Mouse (Mus musculus) kidney, adult 2 months (tissue): ENCODE results near the gene Slc24a3. TPM values are rescaled to one million over a fixed set of nuclear protein-coding genes. Genes with fewer than 3 reads are reported as not detected.

Experiments used
- DNase-seq: peaks from one replicate; pipeline ENCODE4 v3.0.0; 2021
- H3K27ac ChIP-seq: fragments of 200-500 bp; 2 replicates; pipeline ENCODE4 v1.5.1; 2012; ENCODE audit warnings: low read depth, low read length, control low read depth, inconsistent platforms; ENCODE audit not compliant: insufficient read depth
- H3K27me3 ChIP-seq: fragments of 200-500 bp; replicated peaks from 2 replicates; pipeline ENCODE4 v1.6.1; 2012; ENCODE audit warnings: mild to moderate bottlenecking, moderate library complexity, low read length, inconsistent platforms; ENCODE audit not compliant: control insufficient read depth, insufficient read depth
- H3K36me3 ChIP-seq: fragments of 200-500 bp; 2 replicates; pipeline ENCODE4 v1.6.1; 2012; ENCODE audit warnings: mild to moderate bottlenecking, moderate library complexity, low read length, inconsistent platforms; ENCODE audit not compliant: control insufficient read depth, insufficient read depth
- H3K4me1 ChIP-seq: fragments of 200-500 bp; 2 replicates; pipeline ENCODE4 v1.6.1; 2011; ENCODE audit warnings: low read length; ENCODE audit not compliant: control insufficient read depth, insufficient read depth
- H3K4me3 ChIP-seq: fragments of 200-500 bp; 2 replicates; pipeline ENCODE4 v1.5.1; 2011; ENCODE audit warnings: mild to moderate bottlenecking, low read depth, low read length, control low read depth; ENCODE audit not compliant: insufficient read depth
- CTCF ChIP-seq: fragments of 200-500 bp; conservative IDR thresholded peaks from 2 replicates; pipeline ENCODE4 v1.5.1; 2011; ENCODE audit warnings: low read depth, mild to moderate bottlenecking, control low read depth, low read length, moderate library complexity, mixed read lengths; ENCODE audit not compliant: insufficient read depth, insufficient read length
- POLR2A ChIP-seq: fragments of 200-500 bp; IDR thresholded peaks from one replicate; pipeline ENCODE4 v1.6.1; 2011; ENCODE audit warnings: low read depth, low read length, control low read depth
- WGBS: fragments of 180-500 bp; shearing (Covaris S2); methylation state at CpG from one replicate; pipeline ENCODE4 v1.1.7; 2018; 5-methylcytosine and 5-hydroxymethylcytosine counted together
- polyA plus RNA-seq: library from polyadenylated mRNA; depleted of rRNA; stranded (reverse); fragments of >200 nt; gene quantifications from 2 replicates; pipeline ENCODE4 v1.2.3, GENCODE M21; 2012

The Slc24a3 gene
- polyA plus RNA-seq, 1 experiment = 3.4 TPM

- no peak for TF ChIP-seq CTCF
- TF ChIP-seq POLR2A = no peak
- Histone ChIP-seq H3K4me3 (no peak overlapping the region), H3K27ac (no peak overlapping the region), H3K36me3 (no peaks in the 10 kb centered on the region), H3K4me1 (no peaks in the 10 kb centered on the region), H3K27me3 (no peaks in the 10 kb centered on the region)
- DNase-seq = no peak
Measured at GRCm38 (mm10) chr2:145562493-145562892, 394.9 kb downstream of the Slc24a3 start.

- Histone ChIP-seq H3K4me3 (no peak overlapping the region), H3K27me3 (no peaks in the 10 kb centered on the region), H3K4me1 (no peaks in the 10 kb centered on the region), H3K36me3 (no peaks in the 10 kb centered on the region), H3K27ac (no peak overlapping the region)
- 49% methylated on average over 8 of the region's 8 CpGs for WGBS
- no peak for DNase-seq
- no peak for TF ChIP-seq CTCF
- no peak for TF ChIP-seq POLR2A
Measured at GRCm38 (mm10) chr2:145564596-145564995, 397.0 kb downstream of the Slc24a3 start.

- H3K4me1 ChIP-seq = no peaks in the 10 kb centered on the region
- TF ChIP-seq POLR2A (no peak), CTCF (no peak)
Measured at GRCm38 (mm10) chr2:145566904-145567303, 399.4 kb downstream of the Slc24a3 start.

GRCm38 (mm10) chr2:145571943-145572342, 404.4 kb downstream of the Slc24a3 start:
- no peaks in the 10 kb centered on the region for H3K27me3 ChIP-seq
- TF ChIP-seq POLR2A = no peak
- no peak for TF ChIP-seq CTCF
- H3K4me1 ChIP-seq = no peaks in the 10 kb centered on the region
- no peak overlapping the region for H3K4me3 ChIP-seq
- H3K36me3 ChIP-seq = no peaks in the 10 kb centered on the region
- no peak for DNase-seq
- no peak overlapping the region for H3K27ac ChIP-seq
- WGBS = 72% methylated on average over 3 of the region's 3 CpGs

More at GRCm38 (mm10) chr2:145566904-145567303, 399.4 kb downstream of the Slc24a3 start:
- H3K27me3 ChIP-seq = no peaks in the 10 kb centered on the region
- H3K36me3 ChIP-seq = no peaks in the 10 kb centered on the region
- no peak overlapping the region for H3K4me3 ChIP-seq
- no peak for DNase-seq
- WGBS = 89% methylated on average over 2 of the region's 2 CpGs
- H3K27ac ChIP-seq = no peak overlapping the region

- no peaks in the 10 kb centered on the region for H3K4me1 ChIP-seq
- no peak overlapping the region for H3K27ac ChIP-seq
- H3K27me3 ChIP-seq = no peaks in the 10 kb centered on the region
- no peak for DNase-seq
- H3K4me3 ChIP-seq = no peak overlapping the region
- 84% methylated on average over 4 of the region's 4 CpGs for WGBS
- TF ChIP-seq POLR2A = no peak
- no peak for TF ChIP-seq CTCF
- no peaks in the 10 kb centered on the region for H3K36me3 ChIP-seq
Measured at GRCm38 (mm10) chr2:145574148-145574547, 406.6 kb downstream of the Slc24a3 start.

- WGBS = 50% methylated on average over 3 of the region's 3 CpGs
- no peaks in the 10 kb centered on the region for H3K27me3 ChIP-seq
- no peak overlapping the region for H3K4me3 ChIP-seq
- no peaks in the 10 kb centered on the region for H3K4me1 ChIP-seq
- no peak overlapping the region for H3K27ac ChIP-seq
- DNase-seq = no peak
- H3K36me3 ChIP-seq = no peaks in the 10 kb centered on the region
- TF ChIP-seq POLR2A (no peak), CTCF (no peak)
Measured at GRCm38 (mm10) chr2:145583103-145583502, 415.5 kb downstream of the Slc24a3 start.

GRCm38 (mm10) chr2:145585437-145585836, 417.9 kb downstream of the Slc24a3 start:
- H3K27ac ChIP-seq = no peak overlapping the region
- no peaks in the 10 kb centered on the region for H3K36me3 ChIP-seq
- no peaks in the 10 kb centered on the region for H3K4me1 ChIP-seq
- 84% methylated on average over 3 of the region's 3 CpGs for WGBS
- no peak for DNase-seq
- H3K27me3 ChIP-seq = no peaks in the 10 kb centered on the region
- no peak overlapping the region for H3K4me3 ChIP-seq
- no peak for TF ChIP-seq POLR2A
- no peak for TF ChIP-seq CTCF
